Mouse (Mus musculus): ENCODE measurements around the gene Lin28a.

- TF ChIP-seq EP300 (IDR thresholded peaks at IDR 0.05; ENCODE audit: low read depth) (no peak), CTCF (IDR thresholded peaks at IDR 0.05; ENCODE audit: low read depth) (no peak)
Measured at GRCm38 (mm10) chr4:134067833-134068544, 49.3 kb upstream of the Lin28a start.
